Mouse (Mus musculus) limb, embryonic 11.5 days (tissue): ENCODE results near the gene F5. TPM values are rescaled to one million over a fixed set of nuclear protein-coding genes. Genes with fewer than 3 reads are reported as not detected.

Experiments used
- ATAC-seq: fragments of 200-750 bp; cut with Nextera tagmentation; 2 replicates; pipeline ENCODE4 v1.8.0; 2017; ENCODE audit warnings: low read depth; ENCODE audit not compliant: insufficient number of reproducible peaks, low FRiP score, low TSS enrichment
- DNase-seq: peaks from one replicate; pipeline ENCODE4 v3.0.0-alpha.2; 2015; ENCODE audit warnings: low spot score
- H3K27ac ChIP-seq: fragments of 300-500 bp; sonication (generic); replicated peaks from 2 replicates; pipeline ENCODE4 v1.5.1; 2014; ENCODE audit warnings: low read depth, mild to moderate bottlenecking, low read length
- H3K27me3 ChIP-seq: fragments of 300-500 bp; sonication (generic); 2 replicates; pipeline ENCODE4 v1.6.1; 2014; ENCODE audit warnings: mild to moderate bottlenecking, low read length, mixed read lengths; ENCODE audit not compliant: control insufficient read depth, insufficient read depth
- H3K36me3 ChIP-seq: fragments of 300-500 bp; sonication (generic); 2 replicates; pipeline ENCODE4 v1.6.1; 2014; ENCODE audit warnings: mild to moderate bottlenecking, low read length, moderate library complexity, mixed read lengths; ENCODE audit not compliant: control insufficient read depth, insufficient read depth
- H3K4me1 ChIP-seq: fragments of 300-500 bp; sonication (generic); 2 replicates; pipeline ENCODE4 v1.6.1; 2014; ENCODE audit warnings: low read length, mixed read lengths; ENCODE audit not compliant: control insufficient read depth, insufficient read depth
- H3K4me2 ChIP-seq: fragments of 300-500 bp; sonication (generic); 2 replicates; pipeline ENCODE4 v1.6.1; 2014; ENCODE audit warnings: low read depth, mild to moderate bottlenecking, moderate library complexity; ENCODE audit not compliant: severe bottlenecking
- H3K4me3 ChIP-seq: fragments of 300-500 bp; sonication (generic); 2 replicates; pipeline ENCODE4 v1.5.1; 2014; ENCODE audit warnings: low read depth, low read length
- H3K9ac ChIP-seq: fragments of 300-500 bp; sonication (generic); 2 replicates; pipeline ENCODE4 v1.6.1; 2014; ENCODE audit warnings: mild to moderate bottlenecking, low read length
- H3K9me3 ChIP-seq: fragments of 300-500 bp; sonication (generic); 2 replicates; pipeline ENCODE4 v1.6.1; 2016; ENCODE audit warnings: low read length; ENCODE audit not compliant: control insufficient read depth
- WGBS: fragments of 180-500 bp; shearing (Covaris S2); extraction: QIAGEN DNeasy Blood & Tissue Kit; methylation state at CpG from one replicate; pipeline ENCODE4 v1.1.7; 2014; 5-methylcytosine and 5-hydroxymethylcytosine counted together
- polyA plus RNA-seq: library from polyadenylated mRNA; unstranded; fragments of >200 nt; fragmentation: Nextera tagmentation; extraction: Ambion mirVana; gene quantifications from 2 replicates; pipeline ENCODE4 v1.2.1, GENCODE M21; 2014

F5 gene
- polyA plus RNA-seq, 1 experiment from 2014 or later = 0.35 TPM

- 86% methylated on average over 4 of the region's 4 CpGs for WGBS
- Histone ChIP-seq H3K4me3 (no peak overlapping the region), H3K9me3 (no peaks in the 10 kb centered on the region)
These were observed 21.5 kb downstream of the F5 start for GRCm38 (mm10) chr1:164173145-164173544.

GRCm38 (mm10) chr1:164176856-164177255 is 25.2 kb downstream of the F5 start:
- ATAC-seq (no peak), DNase-seq (no peak)
- Histone ChIP-seq H3K4me1 (no peaks in the 10 kb centered on the region), H3K9ac (no peak overlapping the region), H3K27ac (no peak overlapping the region), H3K4me3 (no peak overlapping the region), H3K4me2 (no peak overlapping the region), H3K9me3 (no peaks in the 10 kb centered on the region), H3K36me3 (no peaks in the 10 kb centered on the region), H3K27me3 (no peaks in the 10 kb centered on the region)

More at GRCm38 (mm10) chr1:164173145-164173544, 21.5 kb downstream of the F5 start:
- Histone ChIP-seq H3K27ac (no peak overlapping the region), H3K9ac (no peak overlapping the region), H3K27me3 (no peaks in the 10 kb centered on the region), H3K4me2 (no peak overlapping the region), H3K4me1 (no peaks in the 10 kb centered on the region), H3K36me3 (no peaks in the 10 kb centered on the region)
- DNase-seq (no peak), ATAC-seq (no peak)

GRCm38 (mm10) chr1:164178429-164178828 is 26.8 kb downstream of the F5 start:
- no peak for DNase-seq
- no peaks in the 10 kb centered on the region for H3K36me3 ChIP-seq
- no peak overlapping the region for H3K4me3 ChIP-seq
- no peaks in the 10 kb centered on the region for H3K27me3 ChIP-seq
- no peaks in the 10 kb centered on the region for H3K4me1 ChIP-seq
- WGBS = 89% methylated on average over 6 of the region's 6 CpGs
- no peaks in the 10 kb centered on the region for H3K9me3 ChIP-seq
- ATAC-seq = no peak
- no peak overlapping the region for H3K9ac ChIP-seq
- H3K27ac ChIP-seq = no peak overlapping the region
- no peak overlapping the region for H3K4me2 ChIP-seq

GRCm38 (mm10) chr1:164184142-164184870 is 32.7 kb downstream of the F5 start:
- Histone ChIP-seq H3K4me3 (no peak overlapping the region), H3K27me3 (no peaks in the 10 kb centered on the region), H3K9me3 (no peaks in the 10 kb centered on the region), H3K9ac (no peak overlapping the region), H3K4me2 (no peak overlapping the region), H3K4me1 (no peaks in the 10 kb centered on the region), H3K36me3 (no peaks in the 10 kb centered on the region), H3K27ac (no peak overlapping the region)
- ATAC-seq (peak; percentile 62; the same call in 1 of the 2 replicates), DNase-seq (peak; percentile 78)
- WGBS = 53% methylated on average over 16 of the region's 16 CpGs

GRCm38 (mm10) chr1:164184871-164185223 is 33.2 kb downstream of the F5 start:
- ATAC-seq (no peak), DNase-seq (no peak)
- H3K9ac ChIP-seq = no peak overlapping the region
- no peaks in the 10 kb centered on the region for H3K4me1 ChIP-seq
- no peak overlapping the region for H3K4me3 ChIP-seq
- H3K4me2 ChIP-seq = no peak overlapping the region
- no peak overlapping the region for H3K27ac ChIP-seq
- WGBS = 46% methylated on average over 8 of the region's 8 CpGs
- H3K9me3 ChIP-seq = no peaks in the 10 kb centered on the region
- no peaks in the 10 kb centered on the region for H3K27me3 ChIP-seq
- H3K36me3 ChIP-seq = no peaks in the 10 kb centered on the region

- H3K4me3 ChIP-seq = no peak overlapping the region
- ATAC-seq (no peak), DNase-seq (no peak)
- H3K36me3 ChIP-seq = no peaks in the 10 kb centered on the region
- H3K27me3 ChIP-seq = no peaks in the 10 kb centered on the region
- H3K9ac ChIP-seq = no peak overlapping the region
- H3K4me1 ChIP-seq = no peaks in the 10 kb centered on the region
- WGBS = 79% methylated on average over 4 of the region's 4 CpGs
- no peak overlapping the region for H3K27ac ChIP-seq
- H3K4me2 ChIP-seq = no peak overlapping the region
- no peaks in the 10 kb centered on the region for H3K9me3 ChIP-seq
These were observed 33.7 kb downstream of the F5 start for GRCm38 (mm10) chr1:164185316-164185715.

GRCm38 (mm10) chr1:164187002-164187560 is 35.4 kb downstream of the F5 start:
- 88% methylated on average over 1 of the region's 1 CpGs for WGBS
- H3K36me3 ChIP-seq = no peaks in the 10 kb centered on the region

GRCm38 (mm10) chr1:164199551-164199950 is 47.9 kb downstream of the F5 start:
- ATAC-seq (no peak), DNase-seq (no peak)
- Histone ChIP-seq H3K36me3 (no peaks in the 10 kb centered on the region), H3K27ac (no peak overlapping the region), H3K4me1 (no peaks in the 10 kb centered on the region), H3K27me3 (no peaks in the 10 kb centered on the region), H3K9ac (no peak overlapping the region), H3K9me3 (no peaks in the 10 kb centered on the region), H3K4me3 (no peak overlapping the region), H3K4me2 (no peak overlapping the region)
- WGBS = 90% methylated on average over 4 of the region's 4 CpGs

More at GRCm38 (mm10) chr1:164187002-164187560, 35.4 kb downstream of the F5 start:
- Histone ChIP-seq H3K4me2 (no peak overlapping the region), H3K4me3 (no peak overlapping the region), H3K27me3 (no peaks in the 10 kb centered on the region), H3K9me3 (no peaks in the 10 kb centered on the region), H3K4me1 (no peaks in the 10 kb centered on the region), H3K9ac (no peak overlapping the region), H3K27ac (no peak overlapping the region)
- DNase-seq = no peak
- ATAC-seq = no peak
